ENCODE assay signal across 9 mouse cellular contexts in the genomic region with DNA sequence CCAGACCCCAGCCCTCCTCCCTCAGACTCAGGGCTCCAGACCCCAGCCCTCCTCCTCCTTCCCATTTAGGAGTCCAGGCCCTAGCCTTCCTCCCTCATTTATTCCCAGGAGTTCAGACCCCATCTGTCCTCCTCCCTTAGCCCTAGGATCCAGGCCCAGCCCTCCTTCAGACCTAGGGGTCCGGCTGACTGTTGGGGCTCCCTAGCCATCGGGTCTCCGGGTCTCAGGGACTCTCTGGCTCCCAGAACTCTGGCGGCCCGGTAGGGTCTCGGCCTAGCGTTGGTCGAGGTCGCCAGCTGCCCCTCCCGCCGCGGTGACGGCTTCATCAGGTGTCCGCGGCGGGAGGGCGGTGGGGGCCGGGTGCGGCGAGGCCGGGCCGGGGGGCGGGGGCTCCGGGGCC. TPM values are rescaled to one million over a fixed set of nuclear protein-coding genes. Genes with fewer than 3 reads are reported as not detected.
DNase-seq lines count a peak whose midpoint lies in the region; ATAC-seq and TF ChIP-seq lines count a peak whose summit lies in the region.
"Had no signal": no experiment of that assay in that cellular context is flagged by ENCODE, and none has a peak within 500 bp of the region (broad histone marks: within the 10 kb centered on the region; RNA-seq: fewer than 3 reads in every experiment).

No protein-coding gene starts in this region.

- 1% methylated on average over 23 of the region's 24 CpGs for WGBS in limb, embryonic 15.5 days
- under 1% methylated on average over 16 of the region's 24 CpGs for WGBS in stomach, embryonic 16.5 days

- H3K4me1 ChIP-seq in testis, adult 2 months (ENCODE audit: control insufficient read depth, insufficient read depth, low read length): peaks cover 4% of the 10 kb centered on the region
- peaks cover 20% of the 10 kb centered on the region for H3K4me1 ChIP-seq in limb, embryonic 15.5 days
- peaks cover 4% of the 10 kb centered on the region; the same call in 1 of the 2 replicates for H3K4me1 ChIP-seq in stomach, embryonic 16.5 days (ENCODE audit: control insufficient read depth, insufficient read depth, low read length)

- H3K36me3 ChIP-seq in testis, adult 2 months (ENCODE audit: control insufficient read depth, insufficient read depth, low read length): no peaks in the 10 kb centered on the region
- no peaks in the 10 kb centered on the region for H3K36me3 ChIP-seq in limb, embryonic 15.5 days
- H3K36me3 ChIP-seq in stomach, embryonic 16.5 days (ENCODE audit: control insufficient read depth, insufficient read depth, low read length): no peaks in the 10 kb centered on the region

- intact Hi-C loops in gastrocnemius, adult 2 months (cut with DNase I): no loop called here
- intact Hi-C loops in gastrocnemius, postnatal 14 days (cut with DNase I; ENCODE audit: low total_unique reads): loop anchor here (5.0 kb wide), 1 partner anchor 62 kb away; no protein-coding TSS in a partner anchor

- H3K27me3 ChIP-seq in testis, adult 2 months (ENCODE audit: control insufficient read depth, insufficient read depth, low read length): no peaks in the 10 kb centered on the region; the same call in 1 of the 2 replicates
- H3K27me3 ChIP-seq in limb, embryonic 15.5 days: peaks cover 84% of the 10 kb centered on the region
- H3K27me3 ChIP-seq in stomach, embryonic 16.5 days (ENCODE audit: control insufficient read depth, insufficient read depth, low read length): peaks cover 76% of the 10 kb centered on the region

- 0 out of 2 replicates have a peak overlapping the region, but pooled peaks have one; percentile 26 for H3K9ac ChIP-seq in limb, embryonic 15.5 days
- H3K9ac ChIP-seq in stomach, embryonic 16.5 days (ENCODE audit: low read length): peak overlapping the region; percentile 63

- H3K4me2 ChIP-seq in limb, embryonic 15.5 days: peak overlapping the region; percentile 65
- peak overlapping the region; percentile 75 for H3K4me2 ChIP-seq in stomach, embryonic 16.5 days (ENCODE audit: low read depth, low read length)

- peak overlapping the region; percentile 69 for H3K4me3 ChIP-seq in gastrocnemius, adult 2 months
- H3K4me3 ChIP-seq in testis, adult 2 months (ENCODE audit: control insufficient read depth, low read depth, low read length): peak overlapping the region; percentile 78
- H3K4me3 ChIP-seq in limb, embryonic 15.5 days: peak overlapping the region; percentile 44
- H3K4me3 ChIP-seq in stomach, embryonic 16.5 days (replicated peaks; ENCODE audit: low read length): peak overlapping the region; percentile 49

- no peaks in the 10 kb centered on the region; the same call in 1 of the 2 replicates for H3K9me3 ChIP-seq in limb, embryonic 15.5 days
- H3K9me3 ChIP-seq in stomach, embryonic 16.5 days (replicated peaks; ENCODE audit: control insufficient read depth, low read length): no peaks in the 10 kb centered on the region

- no peak for TF ChIP-seq CTCF in gastrocnemius, adult 2 months (IDR thresholded peaks at IDR 0.05)
- TF ChIP-seq CTCF in testis, adult 2 months (IDR thresholded peaks at IDR 0.05; ENCODE audit: control insufficient read depth, insufficient read depth, insufficient replicate concordance, low read depth, low read length): no peak

- TF ChIP-seq POLR2A in testis, adult 2 months (IDR thresholded peaks at IDR 0.05; ENCODE audit: control insufficient read depth, low read depth, low read length): no peak

- no peak for ATAC-seq in limb, embryonic 15.5 days (ENCODE audit: insufficient number of reproducible peaks, low FRiP score, low TSS enrichment, low read depth)
- ATAC-seq in stomach, embryonic 16.5 days (ENCODE audit: insufficient read depth, low FRiP score): no peak

- no peak overlapping the region for H3K27ac ChIP-seq in gastrocnemius, adult 2 months
- H3K27ac ChIP-seq in testis, adult 2 months (ENCODE audit: control insufficient read depth, insufficient read depth, low read depth, low read length): no peak overlapping the region
- H3K27ac ChIP-seq in limb, embryonic 15.5 days: no peak overlapping the region
- H3K27ac ChIP-seq in stomach, embryonic 16.5 days (ENCODE audit: low read length): no peak overlapping the region

- no peak for DNase-seq in gastrocnemius, adult 2 months
- DNase-seq in gastrocnemius, postnatal 14 days: no peak
- no peak for DNase-seq in testis, postnatal 14 days (ENCODE audit: low spot score)
- no peak for DNase-seq in ovary, postnatal 36 days (ENCODE audit: low spot score)
- DNase-seq in kidney, postnatal 36 days: no peak
- DNase-seq: lung, postnatal 4 days had no signal

RNA-seq across cellular contexts. Expression of gene Gm4881, which starts 9.7 kb away (rescaled TPM):
- total RNA-seq in gastrocnemius, adult 2 months (2021): not detected
- not detected for total RNA-seq in gastrocnemius, postnatal 14 days (2021)
- 1.3 and 1.6 TPM in 2 replicates for polyA plus RNA-seq in testis, adult 2 months (2012; rRNA removed)
- polyA plus RNA-seq in limb, embryonic 15.5 days (2015; fragmentation: Nextera tagmentation; extraction: Ambion mirVana): not detected in 2 replicates
- not detected in 2 replicates for polyA plus RNA-seq in stomach, embryonic 16.5 days (2015; fragmentation: Nextera tagmentation; extraction: Ambion mirVana)

RNA-seq across cellular contexts. Expression of gene Rabac1, which starts 18.6 kb away (rescaled TPM):
- total RNA-seq in gastrocnemius, adult 2 months (2021): 100 to 1,000 TPM; 231 to 243 TPM
- total RNA-seq in gastrocnemius, postnatal 14 days (2021): 100 to 1,000 TPM; 163 to 175 TPM
- polyA plus RNA-seq in testis, adult 2 months (2012; rRNA removed): 377 and 423 TPM in 2 replicates
- polyA plus RNA-seq in limb, embryonic 15.5 days (2015; fragmentation: Nextera tagmentation; extraction: Ambion mirVana): 209 and 233 TPM in 2 replicates
- polyA plus RNA-seq in stomach, embryonic 16.5 days (2015; fragmentation: Nextera tagmentation; extraction: Ambion mirVana): 186 and 227 TPM in 2 replicates

RNA-seq across cellular contexts. Expression of gene Arhgef1, which starts 51.3 kb away (rescaled TPM):
- total RNA-seq in gastrocnemius, adult 2 months (2021): 10 to 100 TPM; 28.4 to 29.3 TPM
- total RNA-seq in gastrocnemius, postnatal 14 days (2021): 10 to 100 TPM; 32.5 to 38.0 TPM
- 39.6 and 40.8 TPM in 2 replicates for polyA plus RNA-seq in testis, adult 2 months (2012; rRNA removed)
- 110 and 122 TPM in 2 replicates for polyA plus RNA-seq in limb, embryonic 15.5 days (2015; fragmentation: Nextera tagmentation; extraction: Ambion mirVana)
- polyA plus RNA-seq in stomach, embryonic 16.5 days (2015; fragmentation: Nextera tagmentation; extraction: Ambion mirVana): 67.2 and 73.5 TPM in 2 replicates

RNA-seq across cellular contexts. Expression of gene Atp1a3, which starts 51.8 kb away (rescaled TPM):
- not detected for total RNA-seq in gastrocnemius, adult 2 months (2021)
- under 1 TPM; 0.21 to 0.42 TPM for total RNA-seq in gastrocnemius, postnatal 14 days (2021)
- polyA plus RNA-seq in testis, adult 2 months (2012; rRNA removed): 0.38 and 0.44 TPM in 2 replicates
- 0.97 and 1.5 TPM in 2 replicates for polyA plus RNA-seq in limb, embryonic 15.5 days (2015; fragmentation: Nextera tagmentation; extraction: Ambion mirVana)
- 3.5 and 3.9 TPM in 2 replicates for polyA plus RNA-seq in stomach, embryonic 16.5 days (2015; fragmentation: Nextera tagmentation; extraction: Ambion mirVana)

RNA-seq across cellular contexts. Expression of gene Cd79a, which starts 56.8 kb away (rescaled TPM):
- total RNA-seq in gastrocnemius, adult 2 months (2021): not detected
- under 1 TPM; 0.16 to 0.23 TPM for total RNA-seq in gastrocnemius, postnatal 14 days (2021)
- polyA plus RNA-seq in testis, adult 2 months (2012; rRNA removed): 0.15 and 0.16 TPM in 2 replicates
- polyA plus RNA-seq in limb, embryonic 15.5 days (2015; fragmentation: Nextera tagmentation; extraction: Ambion mirVana): 0.72 and 0.78 TPM in 2 replicates
- polyA plus RNA-seq in stomach, embryonic 16.5 days (2015; fragmentation: Nextera tagmentation; extraction: Ambion mirVana): 2.0 and 2.3 TPM in 2 replicates
